Mouse (Mus musculus): Measurements from ENCODE around the gene Dock10. TPM values are rescaled to one million over a fixed set of nuclear protein-coding genes. Genes with fewer than 3 reads are reported as not detected.

Dock10 gene
- polyA plus RNA-seq, 2 experiments: 8.2 to 9.1 TPM

DNA sequence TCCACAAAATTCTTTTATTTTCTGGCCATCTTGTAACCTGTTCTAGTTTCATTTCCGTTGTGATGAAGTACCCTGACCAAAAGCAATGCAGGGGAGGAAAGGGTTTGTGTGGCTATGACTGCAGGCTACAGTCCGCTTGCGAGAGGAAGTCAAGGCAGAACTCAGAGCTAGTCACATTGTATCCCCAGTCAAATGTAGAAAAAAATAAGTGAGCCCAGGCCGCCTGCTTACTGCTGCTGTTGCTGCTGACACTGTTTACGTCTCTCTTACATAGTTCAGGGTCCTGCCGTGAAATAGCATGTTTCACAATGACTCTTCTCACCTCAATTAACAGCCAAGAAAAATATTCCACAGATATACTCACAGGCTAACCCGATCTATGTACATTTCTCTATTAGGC, 87.9 kb downstream of the Dock10 start:
- TF ChIP-seq POLR2A (IDR thresholded peaks at IDR 0.05; ENCODE audit: borderline replicate concordance, extremely low read depth, insufficient read depth, insufficient read length): no peak
- Histone ChIP-seq H3K27me3 (ENCODE audit: control insufficient read depth, insufficient read depth, low read length) (no peaks in the 10 kb centered on the region), H3K36me3 (ENCODE audit: control insufficient read depth, insufficient read depth, low read length) (no peaks in the 10 kb centered on the region), H3K9ac (ENCODE audit: low read depth, low read length, severe bottlenecking) (no peak overlapping the region), H3K9me3 (ENCODE audit: control insufficient read depth, low read length) (no peaks in the 10 kb centered on the region), H3K4me2 (replicated peaks; ENCODE audit: low read depth, low read length, severe bottlenecking) (no peak overlapping the region), H3K27ac (replicated peaks; ENCODE audit: low read depth, low read length) (no peak overlapping the region), H3K4me1 (ENCODE audit: control insufficient read depth, insufficient read depth, low read length) (no peaks in the 10 kb centered on the region), H3K4me3 (replicated peaks; ENCODE audit: low read length) (no peak overlapping the region)
- DNase-seq (ENCODE audit: low spot score): no peak
- ATAC-seq (ENCODE audit: low FRiP score, low read depth): no peak
- 76% methylated on average over 7 of the region's 7 CpGs for WGBS

DNA sequence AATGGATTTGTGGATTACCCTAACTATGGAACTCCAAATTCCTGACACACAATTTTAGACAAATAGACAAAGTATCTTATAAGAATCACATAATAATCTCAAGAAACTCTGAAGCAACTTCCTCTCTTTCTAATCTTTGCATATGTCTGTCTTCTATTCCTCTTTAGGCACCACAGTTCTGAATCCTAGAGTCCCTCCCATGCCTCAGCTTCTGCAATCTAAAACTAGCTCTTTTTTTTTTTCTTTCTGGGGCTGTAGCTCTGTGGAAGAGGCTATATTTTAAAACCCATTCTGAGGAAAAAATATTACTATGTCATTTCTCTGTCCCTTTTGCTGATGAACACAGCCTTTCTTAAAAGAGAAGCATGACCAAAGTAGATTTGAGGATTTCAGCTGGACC, 92.6 kb downstream of the Dock10 start:
- no peak overlapping the region for H3K27ac ChIP-seq (replicated peaks; ENCODE audit: low read depth, low read length)
- no peak for ATAC-seq (ENCODE audit: low FRiP score, low read depth)
- TF ChIP-seq POLR2A (IDR thresholded peaks at IDR 0.05; ENCODE audit: borderline replicate concordance, extremely low read depth, insufficient read depth, insufficient read length): no peak
- no peak overlapping the region for H3K9ac ChIP-seq (ENCODE audit: low read depth, low read length, severe bottlenecking)
- no peak for DNase-seq (ENCODE audit: low spot score)
- no peak overlapping the region for H3K4me2 ChIP-seq (replicated peaks; ENCODE audit: low read depth, low read length, severe bottlenecking)
- H3K4me3 ChIP-seq (replicated peaks; ENCODE audit: low read length): no peak overlapping the region
- H3K27me3 ChIP-seq (ENCODE audit: control insufficient read depth, insufficient read depth, low read length): no peaks in the 10 kb centered on the region
- H3K9me3 ChIP-seq (ENCODE audit: control insufficient read depth, low read length): no peaks in the 10 kb centered on the region
- H3K36me3 ChIP-seq (ENCODE audit: control insufficient read depth, insufficient read depth, low read length): no peaks in the 10 kb centered on the region
- H3K4me1 ChIP-seq (ENCODE audit: control insufficient read depth, insufficient read depth, low read length): no peaks in the 10 kb centered on the region

DNA sequence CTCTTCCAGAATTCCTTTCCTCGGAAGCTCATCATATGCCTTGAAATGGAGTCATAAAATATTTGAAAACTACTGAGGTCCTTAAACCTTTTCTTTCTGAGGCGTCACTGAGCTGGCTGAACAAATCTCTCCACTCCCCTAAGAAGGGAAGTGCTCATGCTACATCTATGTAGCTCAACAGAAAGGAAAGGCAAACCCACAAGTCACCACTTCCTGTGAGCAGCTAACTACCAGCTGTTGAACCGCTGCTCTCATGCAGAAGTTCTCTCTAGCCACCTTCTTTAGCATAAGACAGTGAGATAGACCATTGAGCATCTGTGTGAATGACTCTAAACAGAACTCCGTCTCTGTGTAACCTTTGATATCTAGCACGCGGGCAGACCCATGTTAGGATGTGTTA, 93.2 kb downstream of the Dock10 start:
- Histone ChIP-seq H3K4me3 (replicated peaks; ENCODE audit: low read length) (no peak overlapping the region), H3K9ac (ENCODE audit: low read depth, low read length, severe bottlenecking) (no peak overlapping the region), H3K36me3 (ENCODE audit: control insufficient read depth, insufficient read depth, low read length) (no peaks in the 10 kb centered on the region), H3K4me2 (replicated peaks; ENCODE audit: low read depth, low read length, severe bottlenecking) (no peak overlapping the region), H3K27ac (replicated peaks; ENCODE audit: low read depth, low read length) (no peak overlapping the region), H3K4me1 (ENCODE audit: control insufficient read depth, insufficient read depth, low read length) (no peaks in the 10 kb centered on the region), H3K27me3 (ENCODE audit: control insufficient read depth, insufficient read depth, low read length) (no peaks in the 10 kb centered on the region), H3K9me3 (ENCODE audit: control insufficient read depth, low read length) (no peaks in the 10 kb centered on the region)
- DNase-seq (ENCODE audit: low spot score): no peak
- no peak for ATAC-seq (ENCODE audit: low FRiP score, low read depth)
- TF ChIP-seq POLR2A (IDR thresholded peaks at IDR 0.05; ENCODE audit: borderline replicate concordance, extremely low read depth, insufficient read depth, insufficient read length): no peak
- 90% methylated on average over 6 of the region's 6 CpGs for WGBS

GRCm38 (mm10) chr1:80661506-80662402, 96.6 kb downstream of the Dock10 start:
- H3K36me3 ChIP-seq (ENCODE audit: control insufficient read depth, insufficient read depth, low read length): no peaks in the 10 kb centered on the region
- 78% methylated on average over 11 of the region's 11 CpGs for whole genome bisulfite sequencing
- no peak for TF ChIP-seq POLR2A (IDR thresholded peaks at IDR 0.05; ENCODE audit: borderline replicate concordance, extremely low read depth, insufficient read depth, insufficient read length)
- H3K9me3 ChIP-seq (ENCODE audit: control insufficient read depth, low read length): no peaks in the 10 kb centered on the region
- no peaks in the 10 kb centered on the region for H3K4me1 ChIP-seq (ENCODE audit: control insufficient read depth, insufficient read depth, low read length)
- H3K27ac ChIP-seq (replicated peaks; ENCODE audit: low read depth, low read length): no peak overlapping the region
- no peak for DNase-seq (ENCODE audit: low spot score)
- no peak overlapping the region for H3K9ac ChIP-seq (ENCODE audit: low read depth, low read length, severe bottlenecking)
- no peak overlapping the region for H3K4me3 ChIP-seq (replicated peaks; ENCODE audit: low read length)
- no peak for ATAC-seq (ENCODE audit: low FRiP score, low read depth)
- no peak overlapping the region for H3K4me2 ChIP-seq (replicated peaks; ENCODE audit: low read depth, low read length, severe bottlenecking)
- H3K27me3 ChIP-seq (ENCODE audit: control insufficient read depth, insufficient read depth, low read length): no peaks in the 10 kb centered on the region

GRCm38 (mm10) chr1:80659465-80660245, 98.7 kb downstream of the Dock10 start:
- TF ChIP-seq POLR2A (IDR thresholded peaks at IDR 0.05; ENCODE audit: borderline replicate concordance, extremely low read depth, insufficient read depth, insufficient read length): no peak
- WGBS: 84% methylated on average over 6 of the region's 6 CpGs
- no peaks in the 10 kb centered on the region for H3K36me3 ChIP-seq (ENCODE audit: control insufficient read depth, insufficient read depth, low read length)

More at GRCm38 (mm10) chr1:80659465-80660245, 98.7 kb downstream of the Dock10 start:
- ATAC-seq (ENCODE audit: low FRiP score, low read depth) (no peak), DNase-seq (ENCODE audit: low spot score) (no peak)
- H3K4me1 ChIP-seq (ENCODE audit: control insufficient read depth, insufficient read depth, low read length): no peaks in the 10 kb centered on the region
- H3K9ac ChIP-seq (ENCODE audit: low read depth, low read length, severe bottlenecking): no peak overlapping the region
- no peaks in the 10 kb centered on the region for H3K27me3 ChIP-seq (ENCODE audit: control insufficient read depth, insufficient read depth, low read length)
- H3K27ac ChIP-seq (replicated peaks; ENCODE audit: low read depth, low read length): no peak overlapping the region
- no peak overlapping the region for H3K4me2 ChIP-seq (replicated peaks; ENCODE audit: low read depth, low read length, severe bottlenecking)
- H3K9me3 ChIP-seq (ENCODE audit: control insufficient read depth, low read length): no peaks in the 10 kb centered on the region
- H3K4me3 ChIP-seq (replicated peaks; ENCODE audit: low read length): no peak overlapping the region

All from limb, embryonic 14.5 days (tissue).